Mouse (Mus musculus): ENCODE results near the gene Dlg4.

DNA sequence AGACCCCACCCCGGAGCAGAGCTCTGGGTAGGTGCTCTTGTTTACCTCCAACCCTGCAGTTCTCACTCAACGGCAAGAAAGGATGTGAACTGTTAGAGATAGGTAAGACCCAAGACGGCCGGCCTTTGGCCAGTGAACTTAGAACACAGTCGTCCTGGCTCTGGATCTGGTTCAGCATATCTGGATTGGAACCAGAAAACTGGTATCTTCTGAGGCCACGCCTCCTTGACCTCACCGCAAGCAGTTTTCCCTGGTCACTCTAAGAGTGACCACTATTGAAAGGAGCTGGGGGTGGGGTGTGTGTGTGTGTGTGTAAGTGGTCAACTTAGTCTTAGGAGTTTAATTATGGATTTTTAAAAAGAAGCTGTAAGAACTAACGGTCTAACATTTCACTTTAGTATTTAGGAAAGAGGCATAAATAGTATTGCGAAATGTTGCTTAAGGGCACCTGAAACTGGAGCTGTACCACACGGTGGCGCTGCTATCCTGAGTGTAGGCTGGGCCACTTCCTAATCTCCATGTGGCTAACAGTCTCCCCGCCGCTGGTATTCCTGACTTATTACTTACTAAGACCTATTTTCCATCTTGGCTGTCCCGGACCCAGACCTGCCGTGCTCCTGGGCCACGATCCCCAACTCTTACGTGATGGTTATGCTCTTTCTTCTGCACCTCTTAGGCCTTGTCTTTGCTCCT lies 57.8 kb downstream of the Dlg4 start:
- peak; percentile 92 for TF ChIP-seq CTCF (IDR thresholded peaks at IDR 0.05; ENCODE audit: low read depth)
- TF ChIP-seq EP300 (IDR thresholded peaks at IDR 0.05; ENCODE audit: low read depth): no peak

Data from liver, embryonic 14.5 days (tissue).